Mouse (Mus musculus) induced T-regulatory cell, adult 2 months (primary cell): ENCODE measurements around the gene Foxo4.

ENCODE experiments used
- DNase-seq: peaks from one replicate; pipeline ENCODE4 v3.0.0-alpha.2; 2012; ENCODE audit warnings: low read depth

The Foxo4 gene

GRCm38 (mm10) chrX:101290111-101290510 lies 35.8 kb downstream of the Foxo4 start:
- DNase-seq: no peak

- no peak for DNase-seq
Observed at GRCm38 (mm10) chrX:101299055-101299454, 44.7 kb downstream of the Foxo4 start, which contains the start of gene Nlgn3. Gene Nlgn3 (plus strand): TSS chrX:101299168.

GRCm38 (mm10) chrX:101299473-101300426 lies 45.4 kb downstream of the Foxo4 start:
- DNase-seq: no peak

GRCm38 (mm10) chrX:101300427-101301030 lies 46.2 kb downstream of the Foxo4 start:
- no peak for DNase-seq

- DNase-seq: no peak
Observed at GRCm38 (mm10) chrX:101301654-101302053, 47.3 kb downstream of the Foxo4 start.

GRCm38 (mm10) chrX:101304646-101305045 lies 50.3 kb downstream of the Foxo4 start:
- no peak for DNase-seq

- no peak for DNase-seq
Observed at GRCm38 (mm10) chrX:101309299-101309698, 55.0 kb downstream of the Foxo4 start.
